Mouse (Mus musculus): Measurements from ENCODE around the gene Insyn1.

- no peak for TF ChIP-seq CTCF (IDR thresholded peaks at IDR 0.05; ENCODE audit: insufficient read depth, low read depth, low read length)
- no peak for TF ChIP-seq POLR2A (IDR thresholded peaks at IDR 0.05; ENCODE audit: insufficient read depth, low read depth, low read length)
Observed at GRCm38 (mm10) chr9:58441351-58442104, 46.9 kb upstream of the Insyn1 start.

Measured in olfactory bulb, adult 2 months (tissue).